ENCODE assay signal across 26 mouse cellular contexts in genomic region chr5:10352126-10352525, GRCm38 (mm10).
DNase-seq lines count a peak whose midpoint lies in the region; ATAC-seq lines count a peak whose summit lies in the region.
"Had no signal": no experiment of that assay in that cellular context is flagged by ENCODE, and none has a peak within 500 bp of the region (broad histone marks: within the 10 kb centered on the region; RNA-seq: fewer than 3 reads in every experiment).

No protein-coding gene starts in this region.

- H3K4me3 ChIP-seq in forebrain, embryonic 11.5 days (ENCODE audit: low read depth, low read length) = no peak overlapping the region
- H3K4me3 ChIP-seq in forebrain, embryonic 13.5 days = no peak overlapping the region
- H3K4me3 ChIP-seq in heart, embryonic 11.5 days (ENCODE audit: low read depth, low read length) = no peak overlapping the region
- no peak overlapping the region for H3K4me3 ChIP-seq in limb, embryonic 11.5 days (ENCODE audit: low read depth, low read length)
- H3K4me3 ChIP-seq in limb, embryonic 10.5 days = no peak overlapping the region
- no peak overlapping the region for H3K4me3 ChIP-seq in neural tube, embryonic 11.5 days (ENCODE audit: low read depth, low read length)
- H3K4me3 ChIP-seq: embryonic facial prominence, embryonic 10.5 days; embryonic facial prominence, embryonic 12.5 days had no signal

- intact Hi-C loops in heart, postnatal 36 days (cut with DNase I) = no loop called here

- no peaks in the 10 kb centered on the region for H3K36me3 ChIP-seq in forebrain, embryonic 11.5 days (ENCODE audit: control insufficient read depth, insufficient read depth, low read length)
- H3K36me3 ChIP-seq in forebrain, embryonic 13.5 days (ENCODE audit: poor library complexity, severe bottlenecking) = no peaks in the 10 kb centered on the region
- H3K36me3 ChIP-seq in heart, embryonic 11.5 days (ENCODE audit: control insufficient read depth, insufficient read depth, low read length) = no peaks in the 10 kb centered on the region
- no peaks in the 10 kb centered on the region for H3K36me3 ChIP-seq in limb, embryonic 11.5 days (ENCODE audit: control insufficient read depth, insufficient read depth, low read length)
- H3K36me3 ChIP-seq in limb, embryonic 10.5 days = no peaks in the 10 kb centered on the region
- H3K36me3 ChIP-seq in neural tube, embryonic 11.5 days (ENCODE audit: control insufficient read depth, insufficient read depth, low read length) = no peaks in the 10 kb centered on the region
- H3K36me3 ChIP-seq: embryonic facial prominence, embryonic 10.5 days; embryonic facial prominence, embryonic 12.5 days; G1E had no signal

- H3K4me2 ChIP-seq in forebrain, embryonic 11.5 days (ENCODE audit: low read depth, low read length, severe bottlenecking) = no peak overlapping the region
- H3K4me2 ChIP-seq in forebrain, embryonic 13.5 days = no peak overlapping the region
- H3K4me2 ChIP-seq in heart, embryonic 11.5 days = no peak overlapping the region
- no peak overlapping the region for H3K4me2 ChIP-seq in limb, embryonic 11.5 days (ENCODE audit: low read depth, severe bottlenecking)
- H3K4me2 ChIP-seq in neural tube, embryonic 11.5 days (ENCODE audit: low read depth) = no peak overlapping the region
- H3K4me2 ChIP-seq: embryonic facial prominence, embryonic 12.5 days had no signal

- H3K9ac ChIP-seq in forebrain, embryonic 11.5 days (ENCODE audit: low read length) = no peak overlapping the region
- H3K9ac ChIP-seq in forebrain, embryonic 13.5 days = no peak overlapping the region
- H3K9ac ChIP-seq in heart, embryonic 11.5 days (ENCODE audit: low read depth, low read length) = no peak overlapping the region
- H3K9ac ChIP-seq in limb, embryonic 11.5 days (ENCODE audit: low read length) = no peak overlapping the region
- H3K9ac ChIP-seq in neural tube, embryonic 11.5 days (ENCODE audit: low read length) = no peak overlapping the region
- H3K9ac ChIP-seq: embryonic facial prominence, embryonic 12.5 days; forebrain, postnatal 0 days had no signal

- H3K27ac ChIP-seq in forebrain, embryonic 11.5 days (ENCODE audit: low read depth, low read length) = no peak overlapping the region
- no peak overlapping the region for H3K27ac ChIP-seq in forebrain, embryonic 13.5 days
- H3K27ac ChIP-seq in heart, embryonic 11.5 days (ENCODE audit: low read depth, low read length) = no peak overlapping the region
- no peak overlapping the region for H3K27ac ChIP-seq in limb, embryonic 11.5 days (replicated peaks; ENCODE audit: low read depth, low read length)
- H3K27ac ChIP-seq in limb, embryonic 10.5 days = no peak overlapping the region
- no peak overlapping the region for H3K27ac ChIP-seq in neural tube, embryonic 11.5 days (ENCODE audit: low read depth, low read length)
- H3K27ac ChIP-seq: embryonic facial prominence, embryonic 10.5 days; embryonic facial prominence, embryonic 12.5 days had no signal

- 91% methylated on average over 2 of the region's 2 CpGs for WGBS in forebrain, embryonic 11.5 days
- 90% methylated on average over 2 of the region's 2 CpGs for WGBS in forebrain, embryonic 13.5 days
- WGBS in heart, embryonic 11.5 days (ENCODE audit: insufficient replicate concordance) = 77% methylated on average over 2 of the region's 2 CpGs
- 91% methylated on average over 2 of the region's 2 CpGs for WGBS in limb, embryonic 11.5 days
- WGBS in limb, embryonic 10.5 days = 97% methylated on average over 2 of the region's 2 CpGs
- WGBS in neural tube, embryonic 11.5 days = 91% methylated on average over 2 of the region's 2 CpGs

- no peaks in the 10 kb centered on the region for H3K4me1 ChIP-seq in forebrain, embryonic 11.5 days (replicated peaks; ENCODE audit: control insufficient read depth, insufficient read depth, low read length)
- H3K4me1 ChIP-seq in forebrain, embryonic 13.5 days = no peaks in the 10 kb centered on the region
- no peaks in the 10 kb centered on the region for H3K4me1 ChIP-seq in heart, embryonic 11.5 days (ENCODE audit: control insufficient read depth, insufficient read depth, low read length)
- no peaks in the 10 kb centered on the region for H3K4me1 ChIP-seq in limb, embryonic 11.5 days (ENCODE audit: control insufficient read depth, insufficient read depth, low read length)
- no peaks in the 10 kb centered on the region for H3K4me1 ChIP-seq in limb, embryonic 10.5 days
- H3K4me1 ChIP-seq in neural tube, embryonic 11.5 days (ENCODE audit: control insufficient read depth, insufficient read depth, low read length) = no peaks in the 10 kb centered on the region
- H3K4me1 ChIP-seq: embryonic facial prominence, embryonic 10.5 days; embryonic facial prominence, embryonic 12.5 days had no signal

- DNase-seq in forebrain, embryonic 11.5 days (ENCODE audit: low spot score) = no peak
- DNase-seq in heart, postnatal 36 days = no peak
- no peak for DNase-seq in limb, embryonic 11.5 days (ENCODE audit: low spot score)
- DNase-seq in limb, embryonic 10.5 days (ENCODE audit: low spot score) = no peak
- no peak for DNase-seq in neural tube, embryonic 11.5 days (ENCODE audit: low spot score)
- no peak for DNase-seq in neural tube, embryonic 10.5 days (ENCODE audit: extremely low spot score, low spot score)
- DNase-seq: adrenal gland, adult 8-10 months; adrenal gland, postnatal 14 days; adrenal gland, postnatal 36 days; B cell, adult 2 months; cerebellum, adult 11-12 months; cerebellum, adult 2 months; cerebellum, adult 9-10 months; cerebellum, postnatal 10 days; cerebellum, postnatal 25 days; forebrain, postnatal 0 days had no signal

- no peaks in the 10 kb centered on the region for H3K27me3 ChIP-seq in forebrain, embryonic 11.5 days (ENCODE audit: control insufficient read depth, insufficient read depth, low read length)
- no peaks in the 10 kb centered on the region for H3K27me3 ChIP-seq in forebrain, embryonic 13.5 days
- no peaks in the 10 kb centered on the region for H3K27me3 ChIP-seq in heart, embryonic 11.5 days (ENCODE audit: control insufficient read depth, insufficient read depth, low read length)
- no peaks in the 10 kb centered on the region for H3K27me3 ChIP-seq in limb, embryonic 11.5 days (ENCODE audit: control insufficient read depth, insufficient read depth, low read length)
- H3K27me3 ChIP-seq in limb, embryonic 10.5 days (ENCODE audit: low read depth, poor library complexity, severe bottlenecking) = no peaks in the 10 kb centered on the region
- H3K27me3 ChIP-seq in neural tube, embryonic 11.5 days (ENCODE audit: control insufficient read depth, insufficient read depth, low read length) = no peaks in the 10 kb centered on the region
- H3K27me3 ChIP-seq: CH12.LX; embryonic facial prominence, embryonic 12.5 days; Patski had no signal

- no peaks in the 10 kb centered on the region for H3K9me3 ChIP-seq in forebrain, embryonic 11.5 days (ENCODE audit: control insufficient read depth, low read length)
- H3K9me3 ChIP-seq in forebrain, embryonic 13.5 days (replicated peaks) = no peaks in the 10 kb centered on the region
- H3K9me3 ChIP-seq in heart, embryonic 11.5 days (replicated peaks; ENCODE audit: control insufficient read depth, low read length) = no peaks in the 10 kb centered on the region
- no peaks in the 10 kb centered on the region for H3K9me3 ChIP-seq in limb, embryonic 11.5 days (ENCODE audit: control insufficient read depth, low read length)
- H3K9me3 ChIP-seq in limb, embryonic 10.5 days (replicated peaks) = no peaks in the 10 kb centered on the region
- H3K9me3 ChIP-seq in neural tube, embryonic 11.5 days (ENCODE audit: control insufficient read depth, low read length) = no peaks in the 10 kb centered on the region
- H3K9me3 ChIP-seq: embryonic facial prominence, embryonic 10.5 days; embryonic facial prominence, embryonic 12.5 days; G1E had no signal

- ATAC-seq in forebrain, embryonic 11.5 days (replicated peaks; ENCODE audit: low FRiP score) = peak; percentile 55
- no peak for ATAC-seq in forebrain, embryonic 13.5 days
- 0 out of 2 replicates have a peak, but pooled peaks have one; percentile 39 for ATAC-seq in heart, embryonic 11.5 days (replicated peaks; ENCODE audit: insufficient number of reproducible peaks, low FRiP score, low TSS enrichment)
- ATAC-seq in limb, embryonic 11.5 days (ENCODE audit: insufficient number of reproducible peaks, low FRiP score, low TSS enrichment, low read depth) = peak; percentile 47; the same call in 1 of the 2 replicates
- ATAC-seq in neural tube, embryonic 11.5 days (ENCODE audit: insufficient read depth, low FRiP score, low TSS enrichment) = peak; percentile 46; the same call in 1 of the 2 replicates
- ATAC-seq: activated CD4-positive, CD25-positive, alpha-beta regulatory T cell, adult 4 months; CD4-positive, CD25-positive, alpha-beta regulatory T cell, adult 4 months; forebrain, embryonic 14.5 days; forebrain, postnatal 0 days; Patski had no signal
